Mouse (Mus musculus) bone marrow macrophage, adult 2 months (primary cell): ENCODE results near the gene Fcgbp. TPM values are rescaled to one million over a fixed set of nuclear protein-coding genes. Genes with fewer than 3 reads are reported as not detected.
"Not testable (repeated sequence)": the region's sequence is repeated elsewhere in the genome, so short reads cannot be mapped to it uniquely, and the experiment has no call there.

Experiments used
- H3K27ac ChIP-seq: 2 replicates; pipeline ENCODE4 v1.5.1; 2012; ENCODE audit warnings: low read depth, low read length; ENCODE audit not compliant: insufficient read depth
- H3K4me1 ChIP-seq: 2 replicates; pipeline ENCODE4 v1.6.1; 2012; ENCODE audit warnings: low read length; ENCODE audit not compliant: control insufficient read depth, insufficient read depth
- H3K4me3 ChIP-seq: 2 replicates; pipeline ENCODE4 v1.5.1; 2012; ENCODE audit warnings: mild to moderate bottlenecking, low read length, moderate library complexity; ENCODE audit not compliant: insufficient read depth
- CTCF ChIP-seq: IDR thresholded peaks from 2 replicates; pipeline ENCODE4 v1.5.1; 2012; ENCODE audit warnings: low read depth, mild to moderate bottlenecking, low read length, moderate library complexity
- POLR2A ChIP-seq: IDR thresholded peaks from 2 replicates; pipeline ENCODE4 v1.6.1; 2012; ENCODE audit warnings: mild to moderate bottlenecking, low read depth, low read length, borderline replicate concordance
- polyA plus RNA-seq: library from polyadenylated mRNA; stranded (reverse); fragments of >200 nt; gene quantifications from 2 replicates; pipeline ENCODE4 v1.2.4, GENCODE M21; 2012; ENCODE audit not compliant: missing spikeins, insufficient read depth, insufficient read length

Fcgbp gene
- polyA plus RNA-seq, 1 experiment, result not detected

GRCm38 (mm10) chr7:28149841-28150240 is 78.8 kb downstream of the Fcgbp start:
- no peak overlapping the region for H3K4me3 ChIP-seq
- H3K4me1 ChIP-seq, result peaks cover 3% of the 10 kb centered on the region; the same call in 1 of the 2 replicates
- no peak overlapping the region for H3K27ac ChIP-seq
- TF ChIP-seq POLR2A (no peak), CTCF (no peak)

DNA sequence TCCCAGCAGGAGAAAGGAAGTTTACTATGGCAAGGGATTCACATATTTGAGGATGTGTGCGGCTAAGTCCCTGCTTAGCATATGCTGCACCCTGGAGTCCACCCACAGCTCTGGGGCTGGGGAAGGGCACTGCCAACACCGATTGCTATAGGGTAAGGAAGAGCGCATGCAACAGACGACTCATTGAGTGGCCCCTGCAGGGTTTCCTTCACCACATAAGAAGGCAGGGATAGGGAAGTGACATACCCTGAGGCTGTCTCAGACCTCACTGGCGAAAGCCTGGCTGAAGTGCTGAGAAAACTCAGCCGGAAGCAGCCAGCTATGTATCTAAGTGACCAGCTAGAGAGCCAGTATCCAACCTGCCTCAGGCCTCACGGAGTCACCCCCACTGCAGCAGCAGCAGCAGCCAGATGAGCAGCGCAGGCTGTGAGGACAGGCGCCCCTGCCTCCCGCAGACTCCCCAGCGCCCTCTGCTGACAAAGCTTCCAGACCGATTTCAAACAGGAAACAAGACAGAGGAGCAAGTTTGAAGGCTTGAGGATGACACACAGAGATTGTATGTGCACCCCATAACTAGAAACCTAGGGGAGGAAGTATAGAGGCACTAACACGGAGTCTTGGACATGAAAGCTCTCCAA is 80.7 kb downstream of the Fcgbp start:
- Histone ChIP-seq H3K4me1 (peaks cover 3% of the 10 kb centered on the region; the same call in 1 of the 2 replicates), H3K4me3 (peak overlapping the region; percentile 16), H3K27ac (no peak overlapping the region)
- no peak for TF ChIP-seq POLR2A
- TF ChIP-seq CTCF, result peak; percentile 51

DNA sequence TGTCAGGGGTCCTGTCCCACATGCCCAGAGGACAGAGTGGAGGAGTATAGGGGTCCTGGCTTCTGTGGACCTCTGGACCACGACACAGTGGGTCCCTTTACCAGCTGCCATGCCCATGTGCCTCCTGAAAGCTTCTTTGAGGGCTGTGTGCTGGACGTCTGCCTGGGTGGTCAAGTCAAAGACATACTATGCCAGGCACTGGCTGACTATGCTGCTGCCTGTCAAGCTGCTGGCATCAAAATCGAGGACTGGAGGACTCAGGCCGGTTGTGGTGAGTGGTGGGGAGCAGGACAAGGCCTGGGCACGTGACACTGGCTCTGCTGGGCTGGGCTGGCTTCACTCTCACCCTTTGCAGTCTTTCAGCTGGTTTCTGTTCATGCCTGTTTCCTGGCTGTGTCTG is 82.6 kb downstream of the Fcgbp start:
- not testable (repeated sequence) for H3K4me3 ChIP-seq, H3K27ac ChIP-seq, H3K4me1 ChIP-seq

DNA sequence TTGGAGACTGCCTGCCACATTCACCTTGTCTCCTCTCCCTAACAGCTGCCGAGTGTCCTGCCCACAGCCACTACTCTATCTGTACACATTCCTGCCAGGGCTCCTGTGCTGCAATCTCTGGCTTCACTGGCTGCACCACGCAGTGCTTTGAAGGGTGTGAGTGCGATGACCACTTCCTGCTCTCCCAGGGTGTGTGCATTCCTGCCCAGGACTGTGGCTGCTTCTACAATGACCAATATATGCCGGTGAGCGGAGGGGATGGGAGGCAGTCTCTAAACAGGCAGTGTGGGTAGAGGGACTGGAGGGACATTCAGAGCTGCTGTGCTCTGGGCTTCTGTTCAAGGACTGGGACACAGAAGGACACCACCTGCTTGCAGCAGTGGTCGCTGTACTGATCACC is 88.3 kb downstream of the Fcgbp start:
- Histone ChIP-seq H3K4me3 (no peak overlapping the region), H3K4me1 (peaks cover 2% of the 10 kb centered on the region; the same call in 1 of the 2 replicates), H3K27ac (no peak overlapping the region)
- TF ChIP-seq CTCF (no peak), POLR2A (no peak)

DNA sequence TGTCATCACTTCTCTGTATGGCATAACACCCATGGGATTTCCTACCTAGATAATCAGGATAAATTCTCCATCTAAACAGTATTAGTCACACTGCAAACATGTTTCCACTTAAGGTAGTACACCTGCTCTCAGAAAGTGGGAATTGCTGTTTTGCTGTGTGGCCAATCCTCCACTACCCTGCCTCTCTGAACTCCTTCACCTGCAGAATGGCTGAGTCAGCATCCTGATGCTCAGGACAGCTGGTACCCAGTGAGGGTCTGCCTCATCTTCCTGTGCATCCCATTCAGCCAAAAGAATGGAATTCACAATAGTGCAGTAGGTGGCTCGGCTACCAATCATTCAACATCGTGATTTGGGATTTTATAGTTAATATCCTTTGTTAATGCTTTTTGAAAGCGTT is 88.9 kb downstream of the Fcgbp start:
- Histone ChIP-seq H3K4me1 (peaks cover 2% of the 10 kb centered on the region; the same call in 1 of the 2 replicates), H3K4me3 (no peak overlapping the region), H3K27ac (no peak overlapping the region)
- TF ChIP-seq CTCF, result no peak
- no peak for TF ChIP-seq POLR2A

DNA sequence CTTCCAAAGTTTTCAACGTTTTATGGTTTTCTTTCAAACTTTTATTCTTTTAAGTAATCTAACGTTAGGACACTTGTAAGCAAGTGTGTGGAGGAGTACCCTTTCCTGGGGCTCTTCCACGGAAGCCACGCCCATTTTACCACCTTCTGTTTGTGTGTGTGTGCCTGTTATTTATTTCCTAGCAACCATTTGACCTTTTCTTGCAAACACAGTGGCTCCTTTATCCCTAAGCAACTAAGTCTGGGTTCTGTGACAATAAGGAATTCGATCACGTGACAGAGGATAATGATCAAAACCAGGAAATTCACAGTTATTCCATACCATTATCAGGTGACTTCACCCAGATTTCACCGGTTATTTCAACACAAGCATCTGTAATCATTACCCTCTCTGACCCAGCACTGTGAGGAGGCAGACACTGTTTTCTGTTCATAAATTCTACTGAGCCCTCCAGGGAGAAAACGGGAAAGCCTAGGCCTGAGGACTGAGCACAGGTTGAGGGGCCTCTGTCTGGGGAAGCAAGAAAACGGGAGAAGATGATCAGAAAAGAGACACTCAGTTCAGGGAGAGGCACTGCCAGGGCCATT is 90.2 kb downstream of the Fcgbp start:
- TF ChIP-seq CTCF (no peak), POLR2A (no peak)
- no peak overlapping the region for H3K27ac ChIP-seq
- no peak overlapping the region for H3K4me3 ChIP-seq
- peaks cover 2% of the 10 kb centered on the region; the same call in 1 of the 2 replicates for H3K4me1 ChIP-seq

GRCm38 (mm10) chr7:28165406-28165805 is 94.4 kb downstream of the Fcgbp start:
- Histone ChIP-seq H3K4me1 (peaks cover 8% of the 10 kb centered on the region), H3K27ac (no peak overlapping the region), H3K4me3 (no peak overlapping the region)
- TF ChIP-seq CTCF, result no peak
- TF ChIP-seq POLR2A, result no peak

- Histone ChIP-seq H3K27ac (peak overlapping the region; percentile 74), H3K4me3 (peak overlapping the region; percentile 87), H3K4me1 (peaks cover 17% of the 10 kb centered on the region)
- TF ChIP-seq POLR2A, result no peak
- TF ChIP-seq CTCF, result peak; percentile 92
Observed at GRCm38 (mm10) chr7:28168320-28169115, 97.5 kb downstream of the Fcgbp start.

GRCm38 (mm10) chr7:28169489-28170422 is 98.7 kb downstream of the Fcgbp start, which contains the start of gene Fbl:
Gene Fbl, plus strand, starts transcription at chr7:28169710.
- Histone ChIP-seq H3K4me1 (peaks cover 18% of the 10 kb centered on the region), H3K4me3 (peak within 1 kb of the TSS; percentile 87), H3K27ac (peak within 1 kb of the TSS; percentile 74)
- no peak for TF ChIP-seq POLR2A
- TF ChIP-seq CTCF, result no peak

Other genes with a start within 250 kb of the Fcgbp start
- gene Zfp59, start 232.6 kb upstream of the Fcgbp start, polyA plus RNA-seq, result 2.7 and 3.1 TPM in 2 replicates
- 6.5 and 7.8 TPM in 2 replicates for gene Zfp607a, start 213.7 kb upstream of the Fcgbp start, polyA plus RNA-seq
- gene Zfp974, start 141.8 kb upstream of the Fcgbp start, polyA plus RNA-seq, result 8.4 and 9.4 TPM in 2 replicates
- gene Zfp780b, start 92.1 kb upstream of the Fcgbp start, polyA plus RNA-seq, result 14.6 and 19.0 TPM in 2 replicates
- gene Zfp850, start 57.1 kb upstream of the Fcgbp start, polyA plus RNA-seq, result 0.91 and 1.0 TPM in 2 replicates
- gene Psmc4, start 21.1 kb upstream of the Fcgbp start, polyA plus RNA-seq, result 77.1 and 77.8 TPM in 2 replicates
- gene 9530053A07Rik, start 58.2 kb downstream of the Fcgbp start, polyA plus RNA-seq, result not detected in 2 replicates
- gene Fbl, start 98.5 kb downstream of the Fcgbp start, polyA plus RNA-seq, result 49.4 and 60.6 TPM in 2 replicates
- 18.7 and 20.7 TPM in 2 replicates for gene Dyrk1b, start 108.2 kb downstream of the Fcgbp start, polyA plus RNA-seq
- gene Eid2, start 196.6 kb downstream of the Fcgbp start, polyA plus RNA-seq, result 1.6 and 2.5 TPM in 2 replicates
- 4.3 and 4.6 TPM in 2 replicates for gene Eid2b, start 206.5 kb downstream of the Fcgbp start, polyA plus RNA-seq
- gene Selenov, start 219.9 kb downstream of the Fcgbp start, polyA plus RNA-seq, result not detected in 2 replicates
- not detected in 2 replicates for gene Dll3, start 231.0 kb downstream of the Fcgbp start, polyA plus RNA-seq
- 28.3 and 31.6 TPM in 2 replicates for gene Timm50, start 240.8 kb downstream of the Fcgbp start, polyA plus RNA-seq